Mouse (Mus musculus) embryonic fibroblast, embryonic 13.5 days (primary cell): ENCODE measurements at regions not wholly inside any gene's neighbourhood (a gene's known extent, or its start where the extent isn't known, plus 50 kb on each side); places are given as distances from the start of the nearest gene placed in this dataset.

Source experiments
- CTCF ChIP-seq: IDR thresholded peaks from 2 replicates; pipeline ENCODE4 v1.5.1; 2011; ENCODE audit warnings: mild to moderate bottlenecking, control low read depth, low read length, moderate library complexity, borderline replicate concordance; ENCODE audit not compliant: insufficient read depth
- POLR2A ChIP-seq: IDR thresholded peaks from 2 replicates; pipeline ENCODE4 v1.6.1; 2011; ENCODE audit warnings: low read depth, mild to moderate bottlenecking, control low read depth, low read length, moderate library complexity

- no peak for TF ChIP-seq CTCF
- no peak for TF ChIP-seq POLR2A
These were observed 367.6 kb downstream of the Prdm2 start for GRCm38 (mm10) chr4:142845066-142845696.
